In genomic region chr13:48857246-48857932, GRCm38 (mm10) we compare ENCODE assay signal across 8 mouse cellular contexts. TPM values are rescaled to one million over a fixed set of nuclear protein-coding genes. Genes with fewer than 3 reads are reported as not detected.
DNase-seq lines count a peak whose midpoint lies in the region; ATAC-seq and TF ChIP-seq lines count a peak whose summit lies in the region.

No protein-coding gene starts in this region.

- no peak overlapping the region for H3K4me2 ChIP-seq in forebrain, embryonic 13.5 days
- H3K4me2 ChIP-seq in forebrain, embryonic 15.5 days (replicated peaks) = no peak overlapping the region
- H3K4me2 ChIP-seq in midbrain, embryonic 13.5 days (replicated peaks) = no peak overlapping the region
- H3K4me2 ChIP-seq in midbrain, embryonic 11.5 days = no peak overlapping the region
- H3K4me2 ChIP-seq in stomach, embryonic 16.5 days (ENCODE audit: low read depth, low read length) = no peak overlapping the region

- no peaks in the 10 kb centered on the region for H3K36me3 ChIP-seq in forebrain, embryonic 13.5 days (ENCODE audit: poor library complexity, severe bottlenecking)
- no peaks in the 10 kb centered on the region for H3K36me3 ChIP-seq in forebrain, embryonic 15.5 days
- H3K36me3 ChIP-seq in midbrain, embryonic 13.5 days = peaks cover 3% of the 10 kb centered on the region
- no peaks in the 10 kb centered on the region for H3K36me3 ChIP-seq in midbrain, embryonic 11.5 days (ENCODE audit: control insufficient read depth, insufficient read depth, low read length)
- peaks cover 10% of the 10 kb centered on the region for H3K36me3 ChIP-seq in limb, embryonic 10.5 days
- H3K36me3 ChIP-seq in stomach, embryonic 16.5 days (ENCODE audit: control insufficient read depth, insufficient read depth, low read length) = no peaks in the 10 kb centered on the region

- no peak overlapping the region for H3K9ac ChIP-seq in forebrain, embryonic 13.5 days
- no peak overlapping the region for H3K9ac ChIP-seq in forebrain, embryonic 15.5 days (replicated peaks)
- no peak overlapping the region for H3K9ac ChIP-seq in midbrain, embryonic 13.5 days (replicated peaks)
- H3K9ac ChIP-seq in midbrain, embryonic 11.5 days (ENCODE audit: low read length) = no peak overlapping the region
- H3K9ac ChIP-seq in stomach, embryonic 16.5 days (ENCODE audit: low read length) = peak overlapping the region; percentile 23; the same call in 1 of the 2 replicates

- 0 out of 2 replicates have a peak overlapping the region, but pooled peaks have one; percentile 7 for H3K27ac ChIP-seq in forebrain, embryonic 13.5 days
- H3K27ac ChIP-seq in forebrain, embryonic 15.5 days (replicated peaks) = no peak overlapping the region
- H3K27ac ChIP-seq in midbrain, embryonic 13.5 days = peak overlapping the region; percentile 30
- no peak overlapping the region for H3K27ac ChIP-seq in midbrain, embryonic 11.5 days (ENCODE audit: low read depth, low read length)
- 0 out of 2 replicates have a peak overlapping the region, but pooled peaks have one; percentile 8 for H3K27ac ChIP-seq in limb, embryonic 10.5 days
- peak overlapping the region; percentile 47 for H3K27ac ChIP-seq in stomach, embryonic 16.5 days (ENCODE audit: low read length)
- no peak overlapping the region for H3K27ac ChIP-seq in left cerebral cortex, adult 2 months
- H3K27ac ChIP-seq in cerebellum, adult 2 months (ENCODE audit: insufficient read depth, low read length) = no peak overlapping the region

- TF ChIP-seq CTCF in left cerebral cortex, adult 2 months (IDR thresholded peaks at IDR 0.05) = no peak
- TF ChIP-seq CTCF in cerebellum, adult 2 months (IDR thresholded peaks at IDR 0.05; ENCODE audit: borderline replicate concordance, insufficient read depth, low read depth, low read length) = no peak

- intact Hi-C loops in left cerebral cortex, adult 2 months (cut with DNase I) = no loop called here

- no peak for DNase-seq in midbrain, embryonic 11.5 days (ENCODE audit: low spot score, missing footprints)
- DNase-seq in limb, embryonic 10.5 days (ENCODE audit: low spot score) = no peak
- no peak for DNase-seq in left cerebral cortex, adult 2 months (ENCODE audit: extremely low spot score in 1 of 2, low spot score in 2 of 2)
- DNase-seq in cerebellum, adult 2 months = no peak

- ATAC-seq in forebrain, embryonic 13.5 days = no peak
- ATAC-seq in forebrain, embryonic 15.5 days (replicated peaks) = no peak
- ATAC-seq in midbrain, embryonic 13.5 days = 0 out of 2 replicates have a peak, but pooled peaks have one; percentile 19
- no peak for ATAC-seq in midbrain, embryonic 11.5 days (ENCODE audit: low FRiP score)
- ATAC-seq in stomach, embryonic 16.5 days (ENCODE audit: insufficient read depth, low FRiP score) = no peak

- TF ChIP-seq POLR2A in cerebellum, adult 2 months (IDR thresholded peaks at IDR 0.05; ENCODE audit: borderline replicate concordance, insufficient read depth, low read length) = no peak

- peaks cover 55% of the 10 kb centered on the region for H3K4me1 ChIP-seq in forebrain, embryonic 13.5 days
- H3K4me1 ChIP-seq in forebrain, embryonic 15.5 days = peaks cover 47% of the 10 kb centered on the region
- H3K4me1 ChIP-seq in midbrain, embryonic 13.5 days (replicated peaks) = peaks cover 76% of the 10 kb centered on the region
- peaks cover 39% of the 10 kb centered on the region for H3K4me1 ChIP-seq in midbrain, embryonic 11.5 days (ENCODE audit: control insufficient read depth, insufficient read depth, low read length)
- H3K4me1 ChIP-seq in limb, embryonic 10.5 days = peaks cover 60% of the 10 kb centered on the region
- peaks cover 56% of the 10 kb centered on the region for H3K4me1 ChIP-seq in stomach, embryonic 16.5 days (ENCODE audit: control insufficient read depth, insufficient read depth, low read length)
- H3K4me1 ChIP-seq in cerebellum, adult 2 months (ENCODE audit: control insufficient read depth, insufficient read depth, low read length) = peaks cover 32% of the 10 kb centered on the region

- 41% methylated on average over 7 of the region's 7 CpGs for WGBS in forebrain, embryonic 13.5 days
- 33% methylated on average over 7 of the region's 7 CpGs for WGBS in forebrain, embryonic 15.5 days
- 44% methylated on average over 7 of the region's 7 CpGs for whole genome bisulfite sequencing in midbrain, embryonic 13.5 days
- 50% methylated on average over 7 of the region's 7 CpGs for WGBS in midbrain, embryonic 11.5 days
- WGBS in limb, embryonic 10.5 days = 48% methylated on average over 7 of the region's 7 CpGs
- WGBS in stomach, embryonic 16.5 days = 42% methylated on average over 7 of the region's 7 CpGs
- WGBS in cerebellum, adult 2 months = 55% methylated on average over 7 of the region's 7 CpGs

- H3K4me3 ChIP-seq in forebrain, embryonic 13.5 days = no peak overlapping the region
- no peak overlapping the region for H3K4me3 ChIP-seq in forebrain, embryonic 15.5 days
- H3K4me3 ChIP-seq in midbrain, embryonic 13.5 days (replicated peaks) = no peak overlapping the region
- H3K4me3 ChIP-seq in midbrain, embryonic 11.5 days (ENCODE audit: low read depth, low read length) = no peak overlapping the region
- no peak overlapping the region for H3K4me3 ChIP-seq in limb, embryonic 10.5 days
- no peak overlapping the region for H3K4me3 ChIP-seq in stomach, embryonic 16.5 days (replicated peaks; ENCODE audit: low read length)
- no peak overlapping the region for H3K4me3 ChIP-seq in left cerebral cortex, adult 2 months
- no peak overlapping the region for H3K4me3 ChIP-seq in cerebellum, adult 2 months (replicated peaks; ENCODE audit: insufficient read depth, low read depth, low read length)

- 0 out of 2 replicates have a peak, but pooled peaks cover 4% of the 10 kb centered on the region for H3K9me3 ChIP-seq in forebrain, embryonic 13.5 days (replicated peaks)
- H3K9me3 ChIP-seq in forebrain, embryonic 15.5 days = no peaks in the 10 kb centered on the region
- H3K9me3 ChIP-seq in midbrain, embryonic 13.5 days = no peaks in the 10 kb centered on the region
- H3K9me3 ChIP-seq in midbrain, embryonic 11.5 days (ENCODE audit: control insufficient read depth, low read length) = no peaks in the 10 kb centered on the region
- H3K9me3 ChIP-seq in limb, embryonic 10.5 days (replicated peaks) = no peaks in the 10 kb centered on the region
- no peaks in the 10 kb centered on the region for H3K9me3 ChIP-seq in stomach, embryonic 16.5 days (replicated peaks; ENCODE audit: control insufficient read depth, low read length)

- no peaks in the 10 kb centered on the region for H3K27me3 ChIP-seq in forebrain, embryonic 13.5 days
- no peaks in the 10 kb centered on the region for H3K27me3 ChIP-seq in forebrain, embryonic 15.5 days
- no peaks in the 10 kb centered on the region for H3K27me3 ChIP-seq in midbrain, embryonic 13.5 days
- no peaks in the 10 kb centered on the region for H3K27me3 ChIP-seq in midbrain, embryonic 11.5 days (ENCODE audit: control insufficient read depth, insufficient read depth, low read length)
- H3K27me3 ChIP-seq in limb, embryonic 10.5 days (ENCODE audit: low read depth, poor library complexity, severe bottlenecking) = no peaks in the 10 kb centered on the region
- no peaks in the 10 kb centered on the region for H3K27me3 ChIP-seq in stomach, embryonic 16.5 days (ENCODE audit: control insufficient read depth, insufficient read depth, low read length)
- H3K27me3 ChIP-seq in cerebellum, adult 2 months (ENCODE audit: control insufficient read depth, insufficient read depth, low read length) = no peaks in the 10 kb centered on the region

RNA-seq across cellular contexts. Expression of gene Phf2, which starts 13.5 kb away (rescaled TPM):
- 10.6 and 10.9 TPM in 2 replicates for polyA plus RNA-seq in forebrain, embryonic 13.5 days (2015; fragmentation: Nextera tagmentation; extraction: Ambion mirVana)
- 10.5 and 11.5 TPM in 2 replicates for polyA plus RNA-seq in forebrain, embryonic 15.5 days (2015; fragmentation: Nextera tagmentation; extraction: Ambion mirVana)
- 10.6 and 12.0 TPM in 2 replicates for polyA plus RNA-seq in midbrain, embryonic 13.5 days (2015; fragmentation: Nextera tagmentation; extraction: Ambion mirVana)
- polyA plus RNA-seq in midbrain, embryonic 11.5 days (2014; fragmentation: Nextera tagmentation; extraction: Ambion mirVana) = 9.8 and 10.7 TPM in 2 replicates
- 6.6 and 8.2 TPM in 2 replicates for polyA plus RNA-seq in limb, embryonic 10.5 days (2016; fragmentation: Nextera tagmentation; extraction: Ambion mirVana)
- 6.1 and 6.3 TPM in 2 replicates for polyA plus RNA-seq in stomach, embryonic 16.5 days (2015; fragmentation: Nextera tagmentation; extraction: Ambion mirVana)
- total RNA-seq in left cerebral cortex, adult 2 months (2021) = 10 to 100 TPM; 36.2 to 36.8 TPM
- polyA plus RNA-seq in cerebellum, adult 2 months (2012; rRNA removed) = 25.9 and 29.1 TPM in 2 replicates

Comparison
In these comparisons a context has a peak if more than half of its experiments do, and no peak if none do; other contexts are left out.
1. H3K27ac ChIP-seq: peak in forebrain, embryonic 13.5 days (single experiment), midbrain, embryonic 13.5 days (single experiment), limb, embryonic 10.5 days (single experiment) and stomach, embryonic 16.5 days (single experiment); none in forebrain, embryonic 15.5 days (single experiment), midbrain, embryonic 11.5 days (single experiment), left cerebral cortex, adult 2 months (single experiment) and cerebellum, adult 2 months (single experiment).